Mouse (Mus musculus): ENCODE results near the gene Eef1b2.

The Eef1b2 gene

GRCm38 (mm10) chr1:63192306-63193065 lies 15.9 kb downstream of the Eef1b2 start:
- peak; percentile 8 to 18 for DNase-seq

GRCm38 (mm10) chr1:63195848-63196512 lies 19.4 kb downstream of the Eef1b2 start:
- no peak for DNase-seq

GRCm38 (mm10) chr1:63199387-63199786 lies 22.8 kb downstream of the Eef1b2 start:
- no peak for DNase-seq

GRCm38 (mm10) chr1:63200322-63200721 lies 23.7 kb downstream of the Eef1b2 start:
- no peak for DNase-seq

GRCm38 (mm10) chr1:63201672-63202071 lies 25.0 kb downstream of the Eef1b2 start:
- no peak for DNase-seq

- DNase-seq: no peak
These were observed 26.8 kb downstream of the Eef1b2 start for GRCm38 (mm10) chr1:63203471-63203870.

GRCm38 (mm10) chr1:63203950-63204659 lies 27.5 kb downstream of the Eef1b2 start:
- DNase-seq: peak in 1 of 2 experiments; percentile 32

GRCm38 (mm10) chr1:63204660-63205394 lies 28.2 kb downstream of the Eef1b2 start:
- DNase-seq: no peak

- DNase-seq: no peak
These were observed 31.0 kb downstream of the Eef1b2 start for GRCm38 (mm10) chr1:63207607-63208006.

GRCm38 (mm10) chr1:63209861-63210529 lies 33.4 kb downstream of the Eef1b2 start:
- peak in 1 of 2 experiments; percentile 6 for DNase-seq

- DNase-seq: no peak
These were observed 37.0 kb downstream of the Eef1b2 start for GRCm38 (mm10) chr1:63213478-63214270.

GRCm38 (mm10) chr1:63214271-63214558 lies 37.6 kb downstream of the Eef1b2 start, which contains the start of gene Gpr1:
Gene Gpr1, minus strand, starts transcription at chr1:63214543.
- DNase-seq: no peak

GRCm38 (mm10) chr1:63214631-63215030 lies 38.0 kb downstream of the Eef1b2 start:
- peak in 1 of 2 experiments; percentile 5 for DNase-seq

GRCm38 (mm10) chr1:63219277-63219676 lies 42.7 kb downstream of the Eef1b2 start:
- no peak for DNase-seq

GRCm38 (mm10) chr1:63225009-63225408 lies 48.4 kb downstream of the Eef1b2 start:
- no peak for DNase-seq

- DNase-seq: no peak
These were observed 49.3 kb downstream of the Eef1b2 start for GRCm38 (mm10) chr1:63225890-63226289.

GRCm38 (mm10) chr1:63227241-63227640 lies 50.6 kb downstream of the Eef1b2 start:
- DNase-seq: no peak

All from kidney, postnatal 36 days (tissue).